Mouse (Mus musculus) E14TG2a.4 (cell line): ENCODE measurements around the gene Prdx5.

Experiments used
- H3K27me3 ChIP-seq: 2 replicates; pipeline ENCODE4 v1.6.1; 2014; ENCODE audit warnings: low read length, control low read depth; ENCODE audit not compliant: insufficient read depth
- H3K36me3 ChIP-seq: 2 replicates; pipeline ENCODE4 v1.6.1; 2014; ENCODE audit warnings: low read length, control low read depth; ENCODE audit not compliant: insufficient read depth
- H3K4me1 ChIP-seq: replicated peaks from 2 replicates; pipeline ENCODE4 v1.6.1; 2014; ENCODE audit warnings: low read depth, low read length, control low read depth
- H3K4me3 ChIP-seq: replicated peaks from 2 replicates; pipeline ENCODE4 v1.5.1; 2014; ENCODE audit warnings: mild to moderate bottlenecking, low read length
- H3K9me3 ChIP-seq: 2 replicates; pipeline ENCODE4 v1.6.1; 2014; ENCODE audit warnings: low read length, control low read depth
- CTCF ChIP-seq: conservative IDR thresholded peaks from 2 replicates; pipeline ENCODE4 v1.5.1; 2014; ENCODE audit warnings: low read length
- NANOG ChIP-seq: IDR thresholded peaks from 2 replicates; pipeline ENCODE4 v1.6.1; 2014; ENCODE audit warnings: borderline replicate concordance, low read length, mixed read lengths
- POU5F1 ChIP-seq: IDR thresholded peaks from 2 replicates; pipeline ENCODE4 v1.6.1; 2014; ENCODE audit warnings: low read length, borderline replicate concordance

Gene Prdx5

GRCm38 (mm10) chr19:6869355-6869754 lies 40.6 kb downstream of the Prdx5 start:
- TF ChIP-seq CTCF (no peak), POU5F1 (no peak), NANOG (no peak)
- H3K27me3 ChIP-seq = no peaks in the 10 kb centered on the region
- peaks cover 4% of the 10 kb centered on the region; the same call in 1 of the 2 replicates for H3K9me3 ChIP-seq
- no peaks in the 10 kb centered on the region for H3K36me3 ChIP-seq
- H3K4me1 ChIP-seq = peaks cover 37% of the 10 kb centered on the region
- no peak overlapping the region for H3K4me3 ChIP-seq

GRCm38 (mm10) chr19:6861451-6861850 lies 48.5 kb downstream of the Prdx5 start:
- Histone ChIP-seq H3K4me1 (peaks cover 27% of the 10 kb centered on the region), H3K36me3 (no peaks in the 10 kb centered on the region), H3K27me3 (0 out of 2 replicates have a peak, but pooled peaks cover 4% of the 10 kb centered on the region), H3K9me3 (peaks cover 4% of the 10 kb centered on the region; the same call in 1 of the 2 replicates), H3K4me3 (no peak overlapping the region)
- no peak for TF ChIP-seq NANOG
- TF ChIP-seq POU5F1 = no peak
- no peak for TF ChIP-seq CTCF

GRCm38 (mm10) chr19:6860706-6861105 lies 49.2 kb downstream of the Prdx5 start:
- Histone ChIP-seq H3K27me3 (peaks cover 10% of the 10 kb centered on the region), H3K9me3 (peaks cover 4% of the 10 kb centered on the region; the same call in 1 of the 2 replicates), H3K4me1 (peaks cover 29% of the 10 kb centered on the region), H3K36me3 (no peaks in the 10 kb centered on the region), H3K4me3 (no peak overlapping the region)
- no peak for TF ChIP-seq CTCF
- no peak for TF ChIP-seq POU5F1
- no peak for TF ChIP-seq NANOG

- peaks cover 4% of the 10 kb centered on the region; the same call in 1 of the 2 replicates for H3K9me3 ChIP-seq
- peaks cover 32% of the 10 kb centered on the region for H3K4me1 ChIP-seq
- no peaks in the 10 kb centered on the region for H3K36me3 ChIP-seq
- H3K27me3 ChIP-seq = peaks cover 13% of the 10 kb centered on the region
- TF ChIP-seq NANOG (no peak), CTCF (no peak), POU5F1 (no peak)
- H3K4me3 ChIP-seq = no peak overlapping the region
Observed at GRCm38 (mm10) chr19:6859971-6860370, 49.9 kb downstream of the Prdx5 start.

GRCm38 (mm10) chr19:6859032-6859651 lies 50.8 kb downstream of the Prdx5 start:
- H3K4me3 ChIP-seq = no peak overlapping the region
- H3K36me3 ChIP-seq = no peaks in the 10 kb centered on the region
- H3K27me3 ChIP-seq = peaks cover 20% of the 10 kb centered on the region
- peaks cover 40% of the 10 kb centered on the region for H3K4me1 ChIP-seq
- no peaks in the 10 kb centered on the region for H3K9me3 ChIP-seq
- TF ChIP-seq NANOG = no peak
- no peak for TF ChIP-seq POU5F1
- TF ChIP-seq CTCF = no peak

- H3K36me3 ChIP-seq = no peaks in the 10 kb centered on the region
- peaks cover 31% of the 10 kb centered on the region for H3K27me3 ChIP-seq
- H3K4me3 ChIP-seq = no peak within 1 kb of the TSS
- peaks cover 48% of the 10 kb centered on the region for H3K4me1 ChIP-seq
- TF ChIP-seq POU5F1 (no peak), CTCF (no peak), NANOG (no peak)
- no peaks in the 10 kb centered on the region for H3K9me3 ChIP-seq
Observed at GRCm38 (mm10) chr19:6858031-6858430, 51.9 kb downstream of the Prdx5 start, which contains the start of gene Ccdc88b. Gene Ccdc88b, minus strand, starts transcription at chr19:6858211.

- H3K4me3 ChIP-seq = no peak overlapping the region
- no peaks in the 10 kb centered on the region for H3K9me3 ChIP-seq
- TF ChIP-seq POU5F1 = no peak
- TF ChIP-seq NANOG = no peak
- no peak for TF ChIP-seq CTCF
- H3K36me3 ChIP-seq = no peaks in the 10 kb centered on the region
- peaks cover 53% of the 10 kb centered on the region for H3K4me1 ChIP-seq
- peaks cover 33% of the 10 kb centered on the region for H3K27me3 ChIP-seq
Observed at GRCm38 (mm10) chr19:6857391-6858005, 52.4 kb downstream of the Prdx5 start.

- Histone ChIP-seq H3K4me3 (no peak overlapping the region), H3K27me3 (peaks cover 33% of the 10 kb centered on the region), H3K4me1 (peaks cover 52% of the 10 kb centered on the region), H3K36me3 (no peaks in the 10 kb centered on the region), H3K9me3 (no peaks in the 10 kb centered on the region)
- no peak for TF ChIP-seq POU5F1
- no peak for TF ChIP-seq CTCF
- TF ChIP-seq NANOG = no peak
Observed at GRCm38 (mm10) chr19:6857003-6857360, 52.9 kb downstream of the Prdx5 start.
